Mouse (Mus musculus) heart, postnatal 25 days (tissue): ENCODE data around the gene Olfr76. TPM values are rescaled to one million over a fixed set of nuclear protein-coding genes. Genes with fewer than 3 reads are reported as not detected.
"Not testable (repeated sequence)": the region's sequence is repeated elsewhere in the genome, so short reads cannot be mapped to it uniquely, and the experiment has no call there.

Experiments used
- DNase-seq: peaks from one replicate; pipeline ENCODE4 v3.0.0; 2022; ENCODE audit warnings: low spot score
- intact Hi-C: fragments of 180-260 bp; cut with DNase I; formaldehyde crosslinking; loops from one replicate; pipeline ENCODE4 v1.15.1; 2025
- total RNA-seq, 2 experiments: library from RNA; stranded (reverse); gene quantifications; 2 replicates each; pipeline ENCODE4 v1.2.3; 2021

Olfr76 gene
- not detected for total RNA-seq

- intact Hi-C loops: no loop called here
- DNase-seq: no peak
Observed at GRCm38 (mm10) chr19:12123103-12123502, at the start of gene Olfr76. Gene Olfr76, minus strand, starts transcription at chr19:12123203.

- DNase-seq, intact Hi-C loops: not testable (repeated sequence)
Observed at GRCm38 (mm10) chr19:12170062-12170599, 47.1 kb upstream of the Olfr76 start, which contains the start of gene Olfr1555-ps1. Gene Olfr1555-ps1, minus strand, starts transcription at chr19:12170112.

GRCm38 (mm10) chr19:12145452-12145851 is 22.4 kb upstream of the Olfr76 start:
- intact Hi-C loops: no loop called here
- no peak for DNase-seq

GRCm38 (mm10) chr19:12143356-12143755 is 20.4 kb upstream of the Olfr76 start:
- no peak for DNase-seq
- intact Hi-C loops: no loop called here

- intact Hi-C loops: no loop called here
- DNase-seq: no peak
Observed at GRCm38 (mm10) chr19:12134289-12134688, 11.3 kb upstream of the Olfr76 start.

GRCm38 (mm10) chr19:12116464-12116863 is 6.5 kb downstream of the Olfr76 start:
- intact Hi-C loops: no loop called here

GRCm38 (mm10) chr19:12115797-12116196 is 7.2 kb downstream of the Olfr76 start, which contains the start of gene Olfr1428:
Gene Olfr1428, minus strand, starts transcription at chr19:12115897.
- no peak for DNase-seq
- intact Hi-C loops: no loop called here

More at GRCm38 (mm10) chr19:12116464-12116863, 6.5 kb downstream of the Olfr76 start:
- no peak for DNase-seq

- DNase-seq: no peak
- intact Hi-C loops: no loop called here
Observed at GRCm38 (mm10) chr19:12113807-12114206, 9.2 kb downstream of the Olfr76 start.

- intact Hi-C loops: no loop called here
- DNase-seq: no peak
Observed at GRCm38 (mm10) chr19:12104541-12104940, 18.5 kb downstream of the Olfr76 start.

GRCm38 (mm10) chr19:12103234-12103633 is 19.8 kb downstream of the Olfr76 start, which contains the start of gene Olfr1427:
Gene Olfr1427, minus strand, starts transcription at chr19:12103334.
- intact Hi-C loops: no loop called here
- no peak for DNase-seq

GRCm38 (mm10) chr19:12091913-12092312 is 31.1 kb downstream of the Olfr76 start, which contains the start of gene Olfr1426:
Gene Olfr1426, minus strand, starts transcription at chr19:12092013.
- intact Hi-C loops: no loop called here
- no peak for DNase-seq

- intact Hi-C loops, DNase-seq: not testable (repeated sequence)
Observed at GRCm38 (mm10) chr19:12077631-12078030, 45.4 kb downstream of the Olfr76 start, which contains the start of gene Olfr1425. Gene Olfr1425, minus strand, starts transcription at chr19:12077731.

GRCm38 (mm10) chr19:12069546-12069945 is 53.5 kb downstream of the Olfr76 start:
- intact Hi-C loops, DNase-seq: not testable (repeated sequence)

Other genes starting within 250 kb of the Olfr76 start
- not detected for gene Olfr1419, start 248.1 kb downstream of the Olfr76 start, total RNA-seq
- gene Olfr1420, start 236.6 kb downstream of the Olfr76 start, total RNA-seq: not detected
- gene Patl1, start 210.8 kb downstream of the Olfr76 start, total RNA-seq: 10 to 100 TPM; 25.1 to 25.7 TPM
- 10 to 100 TPM; 89.3 to 92.0 TPM for gene Osbp, start 157.3 kb downstream of the Olfr76 start, total RNA-seq
- not detected for gene Olfr1423, start 81.9 kb downstream of the Olfr76 start, total RNA-seq
- gene Olfr1424, start 60.5 kb downstream of the Olfr76 start, total RNA-seq: not detected
- gene Olfr1425, start 45.5 kb downstream of the Olfr76 start, total RNA-seq: not detected
- not detected for gene Olfr1426, start 31.2 kb downstream of the Olfr76 start, total RNA-seq
- not detected for gene Olfr1427, start 19.9 kb downstream of the Olfr76 start, total RNA-seq
- gene Olfr1428, start 7.3 kb downstream of the Olfr76 start, total RNA-seq: not detected
- not detected for gene Olfr1555-ps1, start 46.9 kb upstream of the Olfr76 start, total RNA-seq
- gene Olfr1431, start 77.4 kb upstream of the Olfr76 start, total RNA-seq: not detected
- gene Olfr1432, start 109.4 kb upstream of the Olfr76 start, total RNA-seq: not detected
- gene Olfr262, start 118.5 kb upstream of the Olfr76 start, total RNA-seq: not detected
- not detected for gene Olfr235, start 137.8 kb upstream of the Olfr76 start, total RNA-seq
- gene Olfr1434, start 156.7 kb upstream of the Olfr76 start, total RNA-seq: not detected
- gene Olfr1436, start 175.9 kb upstream of the Olfr76 start, total RNA-seq: not detected
- not detected for gene Olfr1437, start 201.9 kb upstream of the Olfr76 start, total RNA-seq
- gene Olfr1438-ps1, start 212.7 kb upstream of the Olfr76 start, total RNA-seq: not detected